ENCODE assay signal across 9 mouse cellular contexts in the genomic region with DNA sequence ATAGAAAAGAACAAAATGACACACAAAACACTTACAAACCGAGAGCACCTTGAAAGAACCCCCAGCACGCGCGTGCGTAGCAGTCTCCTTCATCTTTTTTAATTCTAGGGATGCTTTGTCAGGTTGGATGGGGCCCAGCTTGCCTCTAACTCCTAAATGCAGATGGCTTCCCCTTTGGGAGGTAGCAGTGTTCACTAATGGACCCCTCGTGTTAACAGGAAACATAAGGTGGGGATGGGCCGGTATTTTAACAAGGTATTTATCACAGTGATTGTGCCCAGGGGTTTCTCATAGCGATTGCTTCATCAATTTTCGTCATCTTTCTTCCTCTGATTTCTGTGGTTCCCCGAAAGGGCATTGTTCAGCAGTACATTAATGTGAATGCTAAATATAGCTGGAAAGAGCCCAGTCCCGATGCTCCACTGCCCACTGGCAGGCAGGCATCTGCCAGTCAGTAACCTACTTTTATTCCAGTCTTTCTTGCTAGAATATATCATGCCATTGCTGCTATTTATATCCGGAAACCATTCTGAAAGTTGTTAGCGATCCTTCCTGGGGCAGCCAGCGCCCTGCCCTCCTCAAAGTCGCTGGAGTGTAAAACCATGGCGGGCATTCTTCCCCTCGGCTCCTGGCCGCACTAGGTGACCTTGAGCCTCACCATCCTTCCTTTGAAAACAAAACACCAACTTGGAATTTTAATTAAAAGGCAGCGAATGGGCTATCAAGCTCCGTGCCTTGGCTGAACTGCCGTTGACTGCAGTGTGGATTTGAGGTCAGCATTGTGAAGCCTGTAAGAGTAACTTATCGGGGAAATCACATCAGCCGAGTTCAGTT.
A peak's percentile ranks its signal among the peaks of the same experiment; 100 is the strongest.
DNase-seq lines count a peak whose midpoint lies in the region; ATAC-seq and TF ChIP-seq lines count a peak whose summit lies in the region.
"Had no signal": no experiment of that assay in that cellular context is flagged by ENCODE, and none has a peak within 500 bp of the region (broad histone marks: within the 10 kb centered on the region; RNA-seq: fewer than 3 reads in every experiment).

No protein-coding gene starts in this region.

- no peak for TF ChIP-seq EP300 in heart, postnatal 0 days (IDR thresholded peaks at IDR 0.05; ENCODE audit: low read depth)

- H3K4me2 ChIP-seq in heart, postnatal 0 days (ENCODE audit: low read depth, low read length), result peak overlapping the region; percentile 39; the same call in 1 of the 2 replicates
- H3K4me2 ChIP-seq: lung, embryonic 14.5 days had no signal

- peaks cover 4% of the 10 kb centered on the region; the same call in 1 of the 2 replicates for H3K4me1 ChIP-seq in cerebellum, adult 2 months (ENCODE audit: control insufficient read depth, insufficient read depth, low read length)
- H3K4me1 ChIP-seq in heart, postnatal 0 days (ENCODE audit: control insufficient read depth, insufficient read depth), result no peaks in the 10 kb centered on the region
- peaks cover 45% of the 10 kb centered on the region for H3K4me1 ChIP-seq in limb, embryonic 10.5 days
- no peaks in the 10 kb centered on the region for H3K4me1 ChIP-seq in thymus, adult 2 months (replicated peaks; ENCODE audit: control insufficient read depth, insufficient read depth, low read length)

- TF ChIP-seq POLR2A in cerebellum, adult 2 months (IDR thresholded peaks at IDR 0.05; ENCODE audit: borderline replicate concordance, insufficient read depth, low read length), result no peak
- TF ChIP-seq POLR2A in thymus, adult 2 months (IDR thresholded peaks at IDR 0.05; ENCODE audit: control insufficient read depth, extremely low read depth, insufficient read depth, low read length, poor library complexity), result no peak

- WGBS in cerebellum, adult 2 months, result 36% methylated on average over 23 of the region's 23 CpGs
- 53% methylated on average over 23 of the region's 23 CpGs for WGBS in heart, postnatal 0 days
- WGBS in limb, embryonic 10.5 days, result 77% methylated on average over 23 of the region's 23 CpGs
- WGBS in thymus, adult 2 months, result 83% methylated on average over 23 of the region's 23 CpGs

- H3K9me3 ChIP-seq in heart, postnatal 0 days (replicated peaks; ENCODE audit: control insufficient read depth, low read length), result no peaks in the 10 kb centered on the region
- no peaks in the 10 kb centered on the region for H3K9me3 ChIP-seq in limb, embryonic 10.5 days (replicated peaks)

- no peaks in the 10 kb centered on the region for H3K36me3 ChIP-seq in heart, postnatal 0 days (replicated peaks; ENCODE audit: control insufficient read depth, insufficient read depth, low read length)
- H3K36me3 ChIP-seq in limb, embryonic 10.5 days, result no peaks in the 10 kb centered on the region
- H3K36me3 ChIP-seq in thymus, adult 2 months (ENCODE audit: control insufficient read depth, insufficient read depth, low read length), result no peaks in the 10 kb centered on the region

- no peak overlapping the region for H3K27ac ChIP-seq in cerebellum, adult 2 months (ENCODE audit: insufficient read depth, low read length)
- peak overlapping the region; percentile 31; the same call in 1 of the 2 replicates for H3K27ac ChIP-seq in heart, postnatal 0 days (ENCODE audit: low read depth)
- H3K27ac ChIP-seq in limb, embryonic 10.5 days, result no peak overlapping the region
- H3K27ac ChIP-seq in thymus, adult 2 months (ENCODE audit: control insufficient read depth, insufficient read depth, low read length), result no peak overlapping the region

- no peak overlapping the region for H3K9ac ChIP-seq in heart, postnatal 0 days (replicated peaks; ENCODE audit: low read depth, low read length)
- H3K9ac ChIP-seq: lung, embryonic 14.5 days had no signal

- H3K27me3 ChIP-seq in cerebellum, adult 2 months (ENCODE audit: control insufficient read depth, insufficient read depth, low read length), result no peaks in the 10 kb centered on the region
- no peaks in the 10 kb centered on the region for H3K27me3 ChIP-seq in heart, postnatal 0 days (ENCODE audit: control insufficient read depth, insufficient read depth, low read length)
- no peaks in the 10 kb centered on the region for H3K27me3 ChIP-seq in limb, embryonic 10.5 days (ENCODE audit: low read depth, poor library complexity, severe bottlenecking)
- H3K27me3 ChIP-seq in thymus, adult 2 months (ENCODE audit: control insufficient read depth, insufficient read depth, low read length), result no peaks in the 10 kb centered on the region

- ATAC-seq in heart, postnatal 0 days (ENCODE audit: insufficient read depth, low read depth), result no peak
- no peak for ATAC-seq in erythroid progenitor cell, adult 5-6 weeks (replicated peaks; ENCODE audit: low FRiP score, poor library complexity, severe bottlenecking)
- no peak for ATAC-seq in monocyte, adult 5-6 weeks (replicated peaks; ENCODE audit: insufficient number of reproducible peaks, low FRiP score, low TSS enrichment, poor library complexity, severe bottlenecking)

- peak overlapping the region; percentile 39 for H3K4me3 ChIP-seq in cerebellum, adult 2 months (replicated peaks; ENCODE audit: insufficient read depth, low read depth, low read length)
- peak overlapping the region; percentile 12; the same call in 1 of the 2 replicates for H3K4me3 ChIP-seq in heart, postnatal 0 days (ENCODE audit: low read depth, low read length)
- H3K4me3 ChIP-seq in limb, embryonic 10.5 days, result no peak overlapping the region
- H3K4me3 ChIP-seq in thymus, adult 2 months (ENCODE audit: control insufficient read depth, insufficient read depth, low read length), result no peak overlapping the region

- DNase-seq in cerebellum, adult 2 months, result peak; percentile 25 to 34
- DNase-seq in cerebellum, postnatal 4 days (ENCODE audit: low spot score in 2 of 2), result no peak
- DNase-seq in Muller cell, postnatal 12 days (ENCODE audit: inconsistent ontology term), result peak; percentile 79
- no peak for DNase-seq in heart, postnatal 0 days (ENCODE audit: low spot score)
- DNase-seq in limb, embryonic 10.5 days (ENCODE audit: low spot score), result peak; percentile 35
- DNase-seq in thymus, adult 2 months, result no peak
- DNase-seq: lung, embryonic 14.5 days had no signal

- no peak for TF ChIP-seq CTCF in cerebellum, adult 2 months (IDR thresholded peaks at IDR 0.05; ENCODE audit: borderline replicate concordance, insufficient read depth, low read depth, low read length)
- TF ChIP-seq CTCF in heart, postnatal 0 days (IDR thresholded peaks at IDR 0.05; ENCODE audit: low read depth), result no peak
- TF ChIP-seq CTCF in thymus, adult 2 months (IDR thresholded peaks at IDR 0.05; ENCODE audit: borderline replicate concordance, control insufficient read depth, extremely low read depth, insufficient read depth, low read length, poor library complexity), result no peak

Comparison
In these comparisons a context has a peak if more than half of its experiments do, and no peak if none do; other contexts are left out.
1. DNase-seq: peak in cerebellum, adult 2 months (2 of 2), Muller cell, postnatal 12 days (single experiment) and limb, embryonic 10.5 days (single experiment); none in cerebellum, postnatal 4 days (0 of 2), heart, postnatal 0 days (single experiment) and thymus, adult 2 months (single experiment).
2. H3K4me3 ChIP-seq: peak in cerebellum, adult 2 months (single experiment) and heart, postnatal 0 days (single experiment); none in limb, embryonic 10.5 days (single experiment) and thymus, adult 2 months (single experiment).